Mouse (Mus musculus) spleen, postnatal 0 days (tissue): ENCODE results near the gene Galnt15. TPM values are rescaled to one million over a fixed set of nuclear protein-coding genes. Genes with fewer than 3 reads are reported as not detected.

Source experiments
- polyA plus RNA-seq: library from polyadenylated mRNA; unstranded; fragments of >200 nt; fragmentation: Nextera tagmentation; extraction: Ambion mirVana; gene quantifications from 2 replicates; pipeline ENCODE4 v1.2.1, GENCODE M21; 2015

Gene Galnt15
- 0.37 and 0.53 TPM in 2 replicates for polyA plus RNA-seq

DNA sequence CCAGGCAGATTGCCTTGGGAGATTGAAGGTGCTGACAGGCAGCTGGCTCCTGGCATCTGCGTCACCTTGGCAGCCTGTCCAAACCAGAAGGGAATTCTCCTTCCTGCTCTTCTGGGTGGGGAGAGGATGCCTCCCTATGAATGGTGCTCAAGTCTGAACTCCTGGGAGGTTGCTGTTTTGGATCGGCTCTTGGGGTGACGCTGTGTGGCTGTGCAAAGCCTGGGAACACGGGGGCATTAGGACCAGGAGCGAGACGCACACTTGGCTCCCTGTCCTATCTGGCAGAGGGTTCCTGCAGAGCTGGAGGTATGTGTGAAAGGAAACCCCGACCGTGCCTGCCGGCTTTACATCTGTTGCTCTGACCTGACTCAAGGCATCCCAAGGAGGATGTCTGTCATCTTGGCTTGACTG lies at the start of gene Galnt15:
Gene Galnt15 (plus strand): TSS at position 309 of the 411 bp plus-strand sequence.

DNA sequence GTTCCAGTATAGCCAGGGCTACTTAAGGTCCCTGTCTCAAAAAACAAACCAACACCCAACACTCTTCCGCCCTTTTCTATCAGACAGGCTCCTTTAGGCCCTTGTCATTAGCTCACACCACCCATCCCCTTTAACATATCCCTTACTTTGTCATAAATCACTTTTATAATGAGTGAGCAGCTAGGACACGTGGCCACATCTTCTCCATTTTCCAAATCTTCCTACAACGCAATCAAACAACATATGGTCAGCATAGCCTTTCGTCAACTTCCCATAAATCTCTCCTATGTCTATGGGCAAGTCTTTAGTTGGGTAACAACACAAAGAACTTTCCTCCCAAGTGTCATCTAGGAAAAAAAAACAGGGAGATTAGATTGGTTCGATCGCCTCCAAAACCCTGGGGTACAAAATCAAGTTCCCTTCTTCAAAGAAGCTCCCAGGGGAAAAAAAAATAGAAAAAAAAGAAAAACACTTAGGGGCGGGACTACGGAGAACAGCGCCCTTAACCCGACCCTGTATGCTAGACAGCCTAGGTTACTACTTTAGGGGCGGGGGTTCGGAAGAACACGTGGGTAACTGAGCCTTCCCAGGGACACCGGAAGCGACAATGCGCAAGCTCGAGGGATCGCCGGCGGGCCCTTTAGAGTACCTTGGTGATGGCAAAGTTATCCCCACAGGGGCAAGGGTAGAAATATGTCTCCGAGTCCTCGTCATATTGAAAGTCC lies 56.1 kb downstream of the Galnt15 start, which contains the start of gene Oxnad1:
Gene Oxnad1 (plus strand): TSS at position 614 of the 725 bp plus-strand sequence.

GRCm38 (mm10) chr14:32085486-32086201 lies 56.9 kb downstream of the Galnt15 start, which contains the start of gene Dph3:
Gene Dph3 (minus strand): TSS chr14:32085729.

Other genes starting within 250 kb of the Galnt15 start
- 5.2 and 6.3 TPM in 2 replicates for gene Ankrd28, start 198.3 kb upstream of the Galnt15 start, polyA plus RNA-seq
- 16.1 and 16.9 TPM in 2 replicates for gene Oxnad1, start 56.4 kb downstream of the Galnt15 start, polyA plus RNA-seq
- 80.3 and 87.0 TPM in 2 replicates for gene Dph3, start 56.7 kb downstream of the Galnt15 start, polyA plus RNA-seq
- 0.91 and 1.2 TPM in 2 replicates for gene Msmb, start 113.0 kb downstream of the Galnt15 start, polyA plus RNA-seq
- gene Ncoa4, start 130.9 kb downstream of the Galnt15 start, polyA plus RNA-seq = 171 and 184 TPM in 2 replicates
- 181 and 206 TPM in 2 replicates for gene Timm23, start 172.9 kb downstream of the Galnt15 start, polyA plus RNA-seq
- 14.2 and 16.3 TPM in 2 replicates for gene Parg, start 173.0 kb downstream of the Galnt15 start, polyA plus RNA-seq